Mouse (Mus musculus) liver, embryonic 15.5 days (tissue): ENCODE results near the gene Hhat. TPM values are rescaled to one million over a fixed set of nuclear protein-coding genes. Genes with fewer than 3 reads are reported as not detected.
A peak's percentile ranks its signal among the peaks of the same experiment; 100 is the strongest.

Experiments
- ATAC-seq: fragments of 200-750 bp; cut with Nextera tagmentation; 2 replicates; pipeline ENCODE4 v1.8.0; 2017; ENCODE audit warnings: moderate number of reproducible peaks, mild to moderate bottlenecking, moderate library complexity; ENCODE audit not compliant: insufficient read depth
- H3K27ac ChIP-seq: fragments of 300-500 bp; sonication (generic); replicated peaks from 2 replicates; pipeline ENCODE4 v1.5.1; 2015; ENCODE audit warnings: mild to moderate bottlenecking, inconsistent platforms
- H3K27me3 ChIP-seq: fragments of 300-500 bp; sonication (generic); 2 replicates; pipeline ENCODE4 v1.6.1; 2015; ENCODE audit warnings: mild to moderate bottlenecking, inconsistent platforms
- H3K36me3 ChIP-seq: fragments of 300-500 bp; sonication (generic); replicated peaks from 2 replicates; pipeline ENCODE4 v1.6.1; 2015; ENCODE audit warnings: moderate library complexity, mild to moderate bottlenecking, inconsistent platforms
- H3K4me1 ChIP-seq: fragments of 300-500 bp; sonication (generic); replicated peaks from 2 replicates; pipeline ENCODE4 v1.6.1; 2015; ENCODE audit warnings: inconsistent platforms
- H3K4me2 ChIP-seq: fragments of 300-500 bp; sonication (generic); 2 replicates; pipeline ENCODE4 v1.6.1; 2015; ENCODE audit warnings: moderate library complexity, mild to moderate bottlenecking, inconsistent platforms
- H3K4me3 ChIP-seq: fragments of 300-500 bp; sonication (generic); replicated peaks from 2 replicates; pipeline ENCODE4 v1.5.1; 2015; ENCODE audit warnings: mild to moderate bottlenecking, inconsistent platforms
- H3K9ac ChIP-seq: fragments of 300-500 bp; sonication (generic); 2 replicates; pipeline ENCODE4 v1.6.1; 2015; ENCODE audit warnings: moderate library complexity, mild to moderate bottlenecking, inconsistent platforms
- H3K9me3 ChIP-seq: fragments of 300-500 bp; sonication (generic); replicated peaks from 2 replicates; pipeline ENCODE4 v1.6.1; 2016; ENCODE audit warnings: inconsistent platforms
- WGBS: fragments of 180-500 bp; shearing (Covaris S2); methylation state at CpG from one replicate; pipeline ENCODE4 v1.1.7; 2015; ENCODE audit warnings: mixed read lengths; ENCODE audit not compliant: insufficient replicate concordance; 5-methylcytosine and 5-hydroxymethylcytosine counted together
- polyA plus RNA-seq: library from polyadenylated mRNA; unstranded; fragments of >200 nt; fragmentation: Nextera tagmentation; extraction: Ambion mirVana; gene quantifications from 2 replicates; pipeline ENCODE4 v1.2.1, GENCODE M21; 2015

Gene Hhat
- polyA plus RNA-seq, 1 experiment from 2014 or later = 1.1 TPM

DNA sequence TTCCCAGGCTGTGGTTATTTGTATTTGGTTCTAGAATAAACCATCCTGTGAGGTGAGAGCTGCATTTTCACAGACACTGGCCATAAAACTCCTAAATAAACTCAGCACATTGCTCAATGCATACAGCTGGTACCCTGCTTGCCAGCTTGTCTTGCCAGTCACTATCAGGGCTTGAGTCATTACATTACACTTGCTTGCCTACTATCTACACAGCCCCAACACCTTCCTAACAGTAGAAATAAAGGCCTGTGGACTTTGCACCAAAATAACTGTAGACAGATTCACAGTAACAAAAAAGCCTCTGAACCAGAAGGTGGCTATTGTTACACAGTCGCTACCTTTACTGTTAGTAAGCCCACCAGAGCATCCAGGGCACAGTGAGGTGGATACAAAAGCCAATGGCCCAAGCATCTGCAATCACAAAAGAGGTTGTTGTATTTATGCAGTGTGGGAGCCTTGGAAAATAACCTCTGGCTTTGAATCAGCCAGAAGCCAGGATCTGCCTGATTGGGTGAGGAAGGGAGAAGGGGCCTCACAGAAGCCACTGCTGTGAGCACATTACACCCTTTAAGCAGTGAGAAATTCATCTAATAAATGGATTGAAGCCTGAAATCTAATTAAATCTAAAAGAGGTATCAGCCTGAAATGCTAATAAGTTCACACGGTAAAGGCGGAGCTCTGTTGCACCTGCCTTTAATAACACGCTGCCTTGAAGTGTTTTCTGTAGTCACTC lies 88.6 kb downstream of the Hhat start:
- H3K9ac ChIP-seq = no peak overlapping the region
- H3K4me2 ChIP-seq = no peak overlapping the region
- ATAC-seq = no peak
- H3K27ac ChIP-seq = no peak overlapping the region
- H3K36me3 ChIP-seq = no peaks in the 10 kb centered on the region
- no peak overlapping the region for H3K4me3 ChIP-seq
- 76% methylated on average over 4 of the region's 4 CpGs for WGBS
- H3K4me1 ChIP-seq = no peaks in the 10 kb centered on the region
- no peaks in the 10 kb centered on the region for H3K27me3 ChIP-seq
- no peaks in the 10 kb centered on the region for H3K9me3 ChIP-seq

DNA sequence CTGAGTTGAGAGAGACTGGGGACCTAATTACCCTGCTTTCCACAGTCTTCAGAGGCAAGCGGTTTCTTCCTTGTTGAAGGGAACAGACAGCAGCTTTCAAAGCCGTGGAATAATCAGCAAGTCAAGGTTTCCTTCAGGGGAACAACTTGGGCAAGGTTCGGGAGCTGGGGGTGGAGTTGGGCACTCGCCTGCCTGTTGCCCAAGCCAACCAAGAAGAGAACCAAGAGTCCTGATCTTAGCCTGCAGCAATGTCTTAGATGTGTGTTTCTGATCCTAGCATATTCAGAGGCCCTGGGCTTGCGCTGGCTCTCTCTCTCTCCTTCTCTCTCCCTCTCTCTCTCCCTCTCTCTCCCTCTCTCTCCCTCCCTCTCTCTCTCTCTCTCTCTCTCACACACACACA lies 93.8 kb downstream of the Hhat start:
- no peaks in the 10 kb centered on the region for H3K9me3 ChIP-seq
- WGBS = 75% methylated on average over 5 of the region's 5 CpGs
- H3K4me3 ChIP-seq = no peak overlapping the region
- ATAC-seq = no peak
- no peaks in the 10 kb centered on the region for H3K27me3 ChIP-seq
- no peak overlapping the region for H3K9ac ChIP-seq
- H3K27ac ChIP-seq = no peak overlapping the region
- no peaks in the 10 kb centered on the region for H3K36me3 ChIP-seq
- H3K4me2 ChIP-seq = no peak overlapping the region
- no peaks in the 10 kb centered on the region for H3K4me1 ChIP-seq

DNA sequence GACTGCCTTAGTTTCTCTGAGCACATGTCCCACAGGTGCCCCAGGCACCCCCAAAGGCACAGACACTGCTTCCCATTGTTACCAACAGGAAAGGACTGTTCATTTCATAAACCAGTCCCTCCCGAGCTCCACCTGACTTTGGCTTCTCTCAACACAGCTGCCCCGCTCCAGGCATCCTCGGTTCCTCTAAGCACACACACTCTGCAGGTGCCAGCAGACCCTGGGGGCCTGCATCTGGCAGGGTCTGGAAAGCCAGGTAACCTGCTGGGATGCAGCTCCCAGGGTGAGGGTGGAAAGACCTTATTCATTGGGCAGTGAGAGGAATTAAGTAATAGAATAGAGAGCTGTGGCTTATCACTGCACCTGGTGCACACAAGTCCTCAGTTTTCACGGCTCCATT lies 107.4 kb downstream of the Hhat start:
- Histone ChIP-seq H3K4me3 (no peak overlapping the region), H3K4me1 (peaks cover 9% of the 10 kb centered on the region), H3K4me2 (no peak overlapping the region), H3K27ac (no peak overlapping the region), H3K9me3 (no peaks in the 10 kb centered on the region), H3K27me3 (no peaks in the 10 kb centered on the region), H3K36me3 (no peaks in the 10 kb centered on the region), H3K9ac (no peak overlapping the region)
- 55% methylated on average over 4 of the region's 4 CpGs for WGBS
- no peak for ATAC-seq

DNA sequence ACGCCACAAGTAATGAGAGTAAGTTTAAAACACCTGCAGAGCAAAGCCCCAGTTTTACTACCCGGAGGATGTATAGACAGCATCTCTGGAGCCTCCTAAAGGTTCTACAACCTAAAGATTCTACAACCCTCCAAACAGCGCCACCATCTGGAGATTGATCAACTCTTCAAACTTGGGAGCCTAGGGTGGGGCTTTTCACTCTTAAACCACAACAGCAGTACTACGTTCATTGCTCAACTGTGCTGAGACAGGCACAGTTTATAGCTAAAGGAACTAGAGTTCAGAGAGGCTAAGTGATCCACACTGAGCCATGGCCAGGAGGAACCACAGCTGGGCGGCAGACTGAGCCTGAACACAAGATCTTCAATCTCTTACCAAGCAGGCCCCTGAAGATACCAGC lies 107.9 kb downstream of the Hhat start:
- ATAC-seq = no peak
- H3K9ac ChIP-seq = no peak overlapping the region
- no peak overlapping the region for H3K4me3 ChIP-seq
- no peaks in the 10 kb centered on the region for H3K27me3 ChIP-seq
- no peaks in the 10 kb centered on the region for H3K36me3 ChIP-seq
- H3K4me1 ChIP-seq = peaks cover 9% of the 10 kb centered on the region
- no peak overlapping the region for H3K4me2 ChIP-seq
- 39% methylated on average over 5 of the region's 5 CpGs for WGBS
- no peak overlapping the region for H3K27ac ChIP-seq
- no peaks in the 10 kb centered on the region for H3K9me3 ChIP-seq

GRCm38 (mm10) chr1:192661612-192662011 lies 109.4 kb downstream of the Hhat start:
- Histone ChIP-seq H3K4me1 (peaks cover 9% of the 10 kb centered on the region), H3K9ac (no peak overlapping the region), H3K4me3 (no peak overlapping the region), H3K36me3 (no peaks in the 10 kb centered on the region), H3K27ac (no peak overlapping the region), H3K27me3 (no peaks in the 10 kb centered on the region), H3K4me2 (no peak overlapping the region), H3K9me3 (no peaks in the 10 kb centered on the region)
- peak; percentile 77 for ATAC-seq

DNA sequence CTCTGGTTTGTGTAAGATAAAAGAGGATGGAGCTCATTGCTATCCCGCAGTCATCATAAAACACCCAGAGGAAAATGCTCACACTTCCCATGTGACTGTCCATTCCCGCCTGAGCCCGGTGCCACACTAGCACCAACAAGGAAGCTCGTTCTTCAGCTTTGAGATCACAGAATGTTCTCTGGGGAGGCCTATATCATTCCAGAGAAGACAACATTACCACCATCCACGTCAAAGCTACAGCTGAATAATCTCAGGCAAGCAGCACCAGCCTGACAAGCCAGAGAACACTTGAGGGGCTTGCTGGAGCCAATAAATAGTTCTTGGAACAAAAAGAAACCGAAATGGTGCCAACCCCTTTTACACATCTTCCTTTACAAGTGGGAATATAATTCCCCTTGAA lies 113.6 kb downstream of the Hhat start:
- no peaks in the 10 kb centered on the region for H3K9me3 ChIP-seq
- no peaks in the 10 kb centered on the region for H3K36me3 ChIP-seq
- no peak for ATAC-seq
- no peak overlapping the region for H3K4me2 ChIP-seq
- peaks cover 9% of the 10 kb centered on the region for H3K4me1 ChIP-seq
- H3K27me3 ChIP-seq = no peaks in the 10 kb centered on the region
- no peak overlapping the region for H3K4me3 ChIP-seq
- H3K27ac ChIP-seq = no peak overlapping the region
- 59% methylated on average over 6 of the region's 6 CpGs for WGBS
- no peak overlapping the region for H3K9ac ChIP-seq

DNA sequence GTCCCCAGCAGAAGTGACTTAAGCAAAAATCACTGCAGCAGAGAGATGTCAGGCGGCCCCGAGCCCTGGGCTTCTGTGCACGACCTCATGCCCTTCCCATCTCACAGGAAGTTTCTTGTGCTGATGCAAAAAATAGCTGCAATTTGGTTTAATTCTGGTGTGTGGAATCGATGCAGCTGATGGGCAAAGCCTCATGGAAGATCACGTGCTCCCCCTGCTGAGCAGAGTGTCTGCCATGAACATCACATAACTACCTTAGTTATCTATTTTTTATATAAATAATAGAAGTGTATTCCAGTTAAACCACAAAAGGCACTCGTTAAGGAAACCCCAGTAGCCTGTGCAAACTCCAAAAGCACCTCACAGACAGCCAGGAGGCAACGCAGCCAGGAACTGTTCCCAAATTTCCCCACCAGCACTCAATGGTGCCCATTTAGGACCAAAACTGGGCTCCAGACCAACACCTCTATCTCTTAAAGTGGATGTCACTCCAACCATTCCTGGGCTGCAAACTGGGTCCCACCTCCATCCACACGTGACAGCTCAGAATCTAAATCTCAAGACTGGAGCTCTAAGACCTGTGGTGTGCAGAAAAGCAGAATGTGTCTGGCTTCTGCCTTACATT lies 118.9 kb downstream of the Hhat start:
- Histone ChIP-seq H3K4me2 (no peak overlapping the region), H3K4me3 (no peak overlapping the region), H3K27me3 (no peaks in the 10 kb centered on the region), H3K36me3 (no peaks in the 10 kb centered on the region), H3K27ac (no peak overlapping the region), H3K9me3 (no peaks in the 10 kb centered on the region), H3K4me1 (peaks cover 27% of the 10 kb centered on the region), H3K9ac (no peak overlapping the region)
- no peak for ATAC-seq
- WGBS = 62% methylated on average over 8 of the region's 8 CpGs

DNA sequence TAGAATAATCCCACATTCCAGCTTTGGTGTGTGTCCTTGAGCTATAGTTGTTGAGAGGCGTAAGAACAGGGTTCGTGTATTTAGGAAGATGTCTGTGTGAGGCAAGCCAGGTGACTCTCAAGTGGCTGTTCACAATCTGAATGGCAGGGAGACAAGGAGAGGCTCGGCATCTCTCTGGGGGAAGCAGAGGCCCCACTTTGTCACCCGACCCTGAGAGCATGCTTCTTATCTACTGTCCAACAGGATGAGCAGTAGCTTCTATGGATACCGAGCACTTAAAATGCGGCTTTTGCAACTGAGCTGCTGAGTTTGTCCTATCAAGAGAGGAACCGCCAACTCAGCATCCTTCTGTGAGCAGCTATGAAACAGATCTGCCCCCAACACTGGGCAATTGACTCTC lies 120.4 kb downstream of the Hhat start:
- WGBS = 32% methylated on average over 7 of the region's 7 CpGs
- Histone ChIP-seq H3K9ac (no peak overlapping the region), H3K9me3 (no peaks in the 10 kb centered on the region), H3K27me3 (no peaks in the 10 kb centered on the region), H3K4me1 (peaks cover 27% of the 10 kb centered on the region), H3K36me3 (no peaks in the 10 kb centered on the region), H3K4me3 (no peak overlapping the region), H3K4me2 (peak overlapping the region; percentile 41), H3K27ac (no peak overlapping the region)
- ATAC-seq = peak; percentile 75

GRCm38 (mm10) chr1:192650023-192650422 lies 121.0 kb downstream of the Hhat start:
- Histone ChIP-seq H3K9me3 (no peaks in the 10 kb centered on the region), H3K4me2 (peak overlapping the region; percentile 41), H3K27me3 (no peaks in the 10 kb centered on the region), H3K4me3 (no peak overlapping the region), H3K27ac (0 out of 2 replicates have a peak overlapping the region, but pooled peaks have one; percentile 41), H3K9ac (no peak overlapping the region), H3K4me1 (peaks cover 27% of the 10 kb centered on the region), H3K36me3 (no peaks in the 10 kb centered on the region)
- ATAC-seq = peak; percentile 81
- WGBS = 53% methylated on average over 4 of the region's 4 CpGs

GRCm38 (mm10) chr1:192649233-192649632 lies 121.8 kb downstream of the Hhat start:
- H3K36me3 ChIP-seq = no peaks in the 10 kb centered on the region
- H3K27me3 ChIP-seq = no peaks in the 10 kb centered on the region
- 52% methylated on average over 3 of the region's 3 CpGs for WGBS
- peak; percentile 56 for ATAC-seq
- H3K9ac ChIP-seq = no peak overlapping the region
- peak overlapping the region; percentile 41; the same call in 1 of the 2 replicates for H3K4me2 ChIP-seq
- no peaks in the 10 kb centered on the region for H3K9me3 ChIP-seq
- no peak overlapping the region for H3K27ac ChIP-seq
- H3K4me1 ChIP-seq = peaks cover 27% of the 10 kb centered on the region
- H3K4me3 ChIP-seq = no peak overlapping the region

GRCm38 (mm10) chr1:192647361-192647760 lies 123.7 kb downstream of the Hhat start:
- 75% methylated on average over 2 of the region's 2 CpGs for WGBS
- Histone ChIP-seq H3K4me2 (no peak overlapping the region), H3K27me3 (no peaks in the 10 kb centered on the region), H3K4me3 (no peak overlapping the region), H3K9me3 (no peaks in the 10 kb centered on the region), H3K4me1 (peaks cover 27% of the 10 kb centered on the region), H3K9ac (no peak overlapping the region), H3K36me3 (no peaks in the 10 kb centered on the region), H3K27ac (no peak overlapping the region)
- no peak for ATAC-seq

- Histone ChIP-seq H3K4me3 (no peak overlapping the region), H3K9me3 (no peaks in the 10 kb centered on the region), H3K4me2 (no peak overlapping the region), H3K27me3 (no peaks in the 10 kb centered on the region), H3K9ac (no peak overlapping the region), H3K27ac (no peak overlapping the region), H3K36me3 (no peaks in the 10 kb centered on the region), H3K4me1 (no peaks in the 10 kb centered on the region)
- 61% methylated on average over 2 of the region's 2 CpGs for WGBS
- ATAC-seq = no peak
Measured at GRCm38 (mm10) chr1:192642126-192642525, 128.9 kb downstream of the Hhat start.
